Mouse (Mus musculus) left cerebral cortex, adult 11 months (tissue): ENCODE data around the gene Angel1.

Source experiments
- DNase-seq: peaks from one replicate; pipeline ENCODE4 v3.0.0; 2022; ENCODE audit warnings: low spot score

Gene Angel1

GRCm38 (mm10) chr12:86678591-86679545 is 47.4 kb downstream of the Angel1 start, which contains the start of gene Vash1:
TSS of gene Vash1 (plus strand) at chr12:86678700.
- DNase-seq = no peak

- DNase-seq = no peak
These were observed 53.8 kb downstream of the Angel1 start for GRCm38 (mm10) chr12:86672507-86672906.

GRCm38 (mm10) chr12:86672105-86672504 is 54.2 kb downstream of the Angel1 start:
- no peak for DNase-seq

- no peak for DNase-seq
These were observed 57.9 kb downstream of the Angel1 start for GRCm38 (mm10) chr12:86668404-86668803.

GRCm38 (mm10) chr12:86665656-86666055 is 60.6 kb downstream of the Angel1 start:
- no peak for DNase-seq

GRCm38 (mm10) chr12:86660466-86660865 is 65.8 kb downstream of the Angel1 start:
- no peak for DNase-seq

- no peak for DNase-seq
These were observed 66.8 kb downstream of the Angel1 start for GRCm38 (mm10) chr12:86659447-86659968.

GRCm38 (mm10) chr12:86652570-86653041 is 73.7 kb downstream of the Angel1 start:
- peak; percentile 78 for DNase-seq

GRCm38 (mm10) chr12:86651301-86651860 is 74.9 kb downstream of the Angel1 start:
- no peak for DNase-seq
